Mouse (Mus musculus): ENCODE measurements around the gene Adamts17.

Adamts17 gene

DNA sequence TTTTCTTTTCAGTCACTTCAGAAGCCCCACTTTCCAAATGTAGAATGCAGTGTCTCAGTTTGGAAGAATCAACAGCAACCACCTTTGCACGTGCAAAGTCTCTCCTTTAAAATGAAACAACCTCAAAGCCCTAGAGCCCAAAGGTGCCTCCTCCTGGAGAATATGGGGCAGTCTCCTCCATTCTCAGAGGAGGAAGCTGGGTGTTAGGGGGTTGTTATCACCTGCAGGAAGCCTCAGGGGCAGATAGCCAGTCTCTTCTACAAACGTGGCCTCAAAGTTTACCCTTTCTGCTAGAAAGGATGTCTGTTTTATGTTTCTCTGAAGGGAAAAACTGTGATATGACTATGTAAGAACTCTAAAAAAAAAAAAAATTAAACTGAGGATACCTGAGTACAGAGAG lies 129.7 kb downstream of the Adamts17 start:
- DNase-seq (ENCODE audit: low read depth, low spot score), result no peak

DNA sequence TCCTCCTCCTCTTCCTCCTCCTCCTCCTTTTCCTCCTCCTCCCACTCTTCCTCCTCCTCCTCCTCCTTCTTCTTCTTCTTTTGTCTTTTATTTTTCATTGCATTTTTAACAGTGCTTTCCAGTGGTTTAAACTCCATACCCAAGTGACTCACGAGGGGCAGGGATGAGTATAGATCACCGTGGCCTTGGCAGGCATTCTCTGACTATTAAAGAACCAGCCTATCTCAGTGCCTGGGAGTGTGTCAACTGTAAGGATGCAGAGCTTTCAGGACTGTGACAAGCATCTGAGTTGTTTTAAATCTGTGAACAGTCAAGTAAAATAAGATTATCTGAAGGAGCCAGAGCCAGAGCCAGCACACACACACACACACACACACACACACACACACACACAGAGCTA lies 130.7 kb downstream of the Adamts17 start:
- DNase-seq (ENCODE audit: low read depth, low spot score), result no peak

DNA sequence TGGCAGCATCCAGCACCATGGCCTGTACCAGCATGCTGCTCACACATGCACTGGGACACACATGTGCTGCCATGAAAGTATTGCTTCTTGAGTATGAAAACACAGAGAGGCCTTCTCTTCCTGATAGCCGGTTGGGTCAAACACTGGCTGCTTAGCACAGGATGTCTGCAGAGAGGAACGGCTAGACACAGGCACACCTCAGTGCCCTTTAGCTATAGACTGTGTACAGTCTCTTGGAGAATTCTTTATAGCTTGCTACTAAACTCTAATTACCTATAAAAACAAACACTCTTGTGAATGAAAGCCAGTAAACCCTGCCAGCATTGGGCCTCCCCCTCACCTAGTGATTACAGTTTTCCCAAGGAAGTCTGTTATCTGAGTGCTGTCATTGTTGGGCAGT lies 131.4 kb downstream of the Adamts17 start:
- DNase-seq (ENCODE audit: low read depth, low spot score), result no peak

DNA sequence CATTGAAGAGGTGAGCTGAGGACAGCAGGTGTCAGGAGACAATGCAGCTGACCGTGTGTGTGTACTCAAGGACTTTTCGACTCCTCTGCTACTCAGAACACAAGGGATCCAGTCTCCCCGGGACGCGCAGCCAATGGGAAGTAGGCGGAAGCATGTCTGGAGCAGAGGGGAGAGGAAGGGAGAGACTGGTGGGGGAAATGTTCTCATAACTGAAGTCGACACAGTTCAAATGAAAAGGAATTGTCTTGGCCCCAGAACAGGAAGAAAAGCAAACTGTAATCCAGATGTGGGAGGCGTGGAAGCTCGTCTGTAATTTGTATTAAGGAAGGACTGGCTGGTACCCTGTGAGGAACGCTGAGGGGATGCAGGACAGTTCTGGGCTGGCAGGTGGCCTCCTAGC lies 135.3 kb downstream of the Adamts17 start:
- no peak for DNase-seq (ENCODE audit: low read depth, low spot score)

- DNase-seq (ENCODE audit: low read depth, low spot score), result no peak
Measured at GRCm38 (mm10) chr7:66976371-66976770, 136.8 kb downstream of the Adamts17 start.

GRCm38 (mm10) chr7:66981591-66981990 lies 142.1 kb downstream of the Adamts17 start:
- DNase-seq (ENCODE audit: low read depth, low spot score), result no peak

DNA sequence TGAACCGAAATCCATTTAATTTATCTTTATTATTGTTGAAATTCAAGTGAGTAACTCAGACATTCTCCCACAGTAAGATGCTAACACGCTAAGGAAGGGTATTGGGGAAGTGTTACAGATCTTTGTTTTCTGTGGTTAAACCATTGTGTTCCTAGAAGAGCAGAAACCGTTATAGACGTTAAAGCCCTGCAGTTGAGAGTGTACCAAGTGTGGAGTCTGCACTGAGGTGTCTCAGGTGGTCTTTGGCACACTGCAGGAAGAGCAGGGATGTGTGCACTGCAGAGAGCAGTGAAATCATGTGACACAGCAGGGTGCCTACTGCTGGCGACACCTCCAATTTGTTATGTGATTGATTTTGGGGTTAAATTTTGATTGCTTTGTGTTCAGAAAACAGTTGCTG lies 142.5 kb downstream of the Adamts17 start:
- no peak for DNase-seq (ENCODE audit: low read depth, low spot score)

- DNase-seq (ENCODE audit: low read depth, low spot score), result no peak
Measured at GRCm38 (mm10) chr7:66987671-66988070, 148.1 kb downstream of the Adamts17 start.

GRCm38 (mm10) chr7:66988441-66988840 lies 148.9 kb downstream of the Adamts17 start:
- DNase-seq (ENCODE audit: low read depth, low spot score), result no peak

GRCm38 (mm10) chr7:66989357-66990045 lies 150.0 kb downstream of the Adamts17 start:
- no peak for DNase-seq (ENCODE audit: low read depth, low spot score)

DNA sequence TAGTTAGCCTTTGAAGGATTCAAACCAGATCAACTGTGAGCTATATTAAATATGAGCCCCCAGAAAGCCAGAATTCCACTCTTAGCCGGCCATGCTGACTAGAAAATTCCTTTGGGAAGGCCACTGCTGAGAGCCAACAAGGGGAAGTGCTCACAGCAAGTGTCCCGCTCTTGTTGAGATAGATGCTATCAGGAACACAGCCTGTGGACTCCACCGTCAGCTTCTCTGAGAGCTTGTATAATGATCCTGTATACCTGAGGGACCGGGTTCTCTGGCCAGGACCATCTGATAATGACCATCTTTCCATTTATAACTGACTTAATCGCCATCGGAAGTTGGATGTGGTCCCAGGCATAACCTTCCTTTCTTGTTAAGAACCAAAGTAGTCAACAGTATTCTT lies 159.3 kb downstream of the Adamts17 start:
- no peak for DNase-seq (ENCODE audit: low read depth, low spot score)

GRCm38 (mm10) chr7:67003648-67004047 lies 164.1 kb downstream of the Adamts17 start:
- no peak for DNase-seq (ENCODE audit: low read depth, low spot score)

DNA sequence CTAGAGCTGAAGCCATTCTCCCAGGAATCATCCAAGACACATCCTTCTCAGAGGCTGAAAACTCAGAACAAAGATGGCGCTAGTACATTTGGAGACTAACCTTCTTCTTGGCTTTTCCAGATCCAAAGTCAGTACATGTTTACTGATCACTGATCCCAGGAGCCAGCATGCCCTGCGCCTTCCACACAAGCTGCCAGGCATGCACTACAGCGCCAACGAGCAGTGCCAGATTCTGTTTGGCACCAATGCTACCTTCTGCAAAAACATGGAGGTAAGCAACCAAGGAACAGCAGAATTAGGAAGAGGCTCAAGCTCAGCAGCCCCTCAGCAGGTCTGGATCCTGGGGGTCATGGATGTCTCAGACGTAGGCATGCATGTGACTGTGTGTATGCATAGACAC lies 164.7 kb downstream of the Adamts17 start:
- no peak for DNase-seq (ENCODE audit: low read depth, low spot score)

DNA sequence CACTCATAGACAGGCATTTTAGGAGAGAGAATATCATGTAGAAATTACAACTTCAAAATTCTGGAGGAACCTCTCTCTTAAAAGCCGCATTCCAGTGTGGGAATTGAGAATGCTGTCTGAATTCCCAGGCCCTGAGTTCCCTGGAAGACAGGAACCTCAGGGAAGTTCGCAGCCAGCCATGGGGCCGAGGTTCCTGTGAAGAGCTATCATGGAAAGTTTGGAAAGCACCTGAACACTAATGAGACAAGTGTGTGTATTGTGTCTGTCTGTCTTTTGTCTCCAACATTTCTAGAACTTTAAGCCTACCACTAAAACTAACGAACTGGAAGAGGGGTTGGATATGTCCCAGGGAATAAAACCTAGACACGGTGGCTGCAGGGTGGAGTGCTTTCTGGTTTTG lies 170.3 kb downstream of the Adamts17 start:
- DNase-seq (ENCODE audit: low read depth, low spot score), result no peak

- no peak for DNase-seq (ENCODE audit: low read depth, low spot score)
Measured at GRCm38 (mm10) chr7:67012011-67012751, 172.6 kb downstream of the Adamts17 start.

- no peak for DNase-seq (ENCODE audit: low read depth, low spot score)
Measured at GRCm38 (mm10) chr7:67013211-67013895, 173.8 kb downstream of the Adamts17 start.

- no peak for DNase-seq (ENCODE audit: low read depth, low spot score)
Measured at GRCm38 (mm10) chr7:67019937-67020336, 180.4 kb downstream of the Adamts17 start.

- DNase-seq (ENCODE audit: low read depth, low spot score), result no peak
Measured at GRCm38 (mm10) chr7:67026114-67027070, 186.9 kb downstream of the Adamts17 start.

DNA sequence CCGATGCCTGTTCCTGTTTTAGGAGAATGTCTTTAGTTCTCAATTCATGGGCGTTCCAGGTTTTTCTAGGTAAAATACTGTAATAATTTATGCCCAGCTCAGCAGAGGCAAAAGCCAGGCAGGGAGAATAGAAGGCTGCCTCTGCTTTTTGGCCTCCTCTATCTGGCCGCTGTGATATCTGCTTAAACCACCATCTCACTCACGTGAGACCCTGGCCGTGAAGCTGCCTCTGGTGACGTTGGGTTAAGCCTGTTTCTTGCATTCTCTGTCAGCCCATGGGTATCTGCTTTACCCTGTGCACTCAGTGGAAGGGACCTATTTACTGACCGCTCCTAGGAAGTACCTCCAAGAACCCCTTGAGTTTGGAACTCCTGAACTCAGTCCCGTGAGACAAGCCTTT lies 187.7 kb downstream of the Adamts17 start:
- no peak for DNase-seq (ENCODE audit: low read depth, low spot score)

- DNase-seq (ENCODE audit: low read depth, low spot score), result no peak
Measured at GRCm38 (mm10) chr7:67027696-67028095, 188.2 kb downstream of the Adamts17 start.

DNA sequence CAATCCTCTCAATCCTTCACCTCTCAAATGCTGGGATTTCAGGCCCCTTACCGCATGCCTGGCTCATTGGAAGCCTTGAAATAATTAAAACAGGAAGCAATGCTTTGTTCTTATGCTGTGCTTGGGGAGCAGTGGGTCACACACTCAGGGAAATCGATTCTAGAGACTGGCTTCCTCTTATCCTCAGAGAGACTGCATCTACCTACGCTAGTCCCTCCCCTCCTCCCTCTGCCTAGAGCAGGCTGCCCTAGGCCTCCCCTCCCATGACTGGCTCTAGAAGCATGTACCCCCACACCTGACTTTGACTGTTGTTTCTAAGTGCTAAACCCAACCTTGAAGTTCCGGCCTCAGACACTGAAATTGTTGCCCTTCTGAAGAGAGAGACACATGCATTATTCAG lies 189.4 kb downstream of the Adamts17 start:
- DNase-seq (ENCODE audit: low read depth, low spot score), result no peak

- DNase-seq (ENCODE audit: low read depth, low spot score), result no peak
Measured at GRCm38 (mm10) chr7:67029481-67029880, 189.9 kb downstream of the Adamts17 start.
